Comparison of ENCODE assay signal across 18 mouse cellular contexts in genomic region chr5:115151457-115151856, GRCm38 (mm10). TPM values are rescaled to one million over a fixed set of nuclear protein-coding genes. Genes with fewer than 3 reads are reported as not detected.
DNase-seq lines count a peak whose midpoint lies in the region; ATAC-seq and TF ChIP-seq lines count a peak whose summit lies in the region.
"Had no signal": no experiment of that assay in that cellular context is flagged by ENCODE, and none has a peak within 500 bp of the region (broad histone marks: within the 10 kb centered on the region; RNA-seq: fewer than 3 reads in every experiment).

No protein-coding gene starts in this region.

- TF ChIP-seq CTCF in thymus, adult 2 months (IDR thresholded peaks at IDR 0.05; ENCODE audit: borderline replicate concordance, control insufficient read depth, extremely low read depth, insufficient read depth, low read length, poor library complexity) = no peak

- H3K4me2 ChIP-seq in forebrain, embryonic 13.5 days = no peak overlapping the region
- peak overlapping the region; percentile 15 for H3K4me2 ChIP-seq in kidney, embryonic 15.5 days
- H3K4me2 ChIP-seq: forebrain, embryonic 15.5 days had no signal

- H3K36me3 ChIP-seq in forebrain, embryonic 10.5 days (replicated peaks) = peaks cover 78% of the 10 kb centered on the region
- peaks cover 54% of the 10 kb centered on the region for H3K36me3 ChIP-seq in forebrain, embryonic 13.5 days (ENCODE audit: poor library complexity, severe bottlenecking)
- H3K36me3 ChIP-seq in thymus, adult 2 months (ENCODE audit: control insufficient read depth, insufficient read depth, low read length) = peaks cover 42% of the 10 kb centered on the region
- peaks cover 58% of the 10 kb centered on the region for H3K36me3 ChIP-seq in kidney, embryonic 15.5 days
- H3K36me3 ChIP-seq in splenic B cell, adult 2 months (ENCODE audit: control insufficient read depth, insufficient read depth, low read length, poor library complexity, severe bottlenecking) = peaks cover 12% of the 10 kb centered on the region

- 0 out of 2 replicates have a peak overlapping the region, but pooled peaks have one; percentile 20 for H3K27ac ChIP-seq in forebrain, embryonic 10.5 days
- no peak overlapping the region for H3K27ac ChIP-seq in forebrain, embryonic 13.5 days
- 0 out of 2 replicates have a peak overlapping the region, but pooled peaks have one; percentile 4 for H3K27ac ChIP-seq in thymus, adult 2 months (ENCODE audit: control insufficient read depth, insufficient read depth, low read length)
- peak overlapping the region; percentile 89 for H3K27ac ChIP-seq in kidney, embryonic 15.5 days
- H3K27ac ChIP-seq: forebrain, embryonic 15.5 days had no signal

- ATAC-seq in forebrain, embryonic 13.5 days = no peak
- ATAC-seq in kidney, embryonic 15.5 days (replicated peaks; ENCODE audit: low FRiP score) = peak; percentile 74
- ATAC-seq: forebrain, embryonic 15.5 days had no signal

- no peak overlapping the region for H3K9ac ChIP-seq in forebrain, embryonic 13.5 days
- no peak overlapping the region for H3K9ac ChIP-seq in kidney, embryonic 15.5 days
- H3K9ac ChIP-seq: embryonic facial prominence, embryonic 12.5 days; forebrain, embryonic 15.5 days had no signal

- 92% methylated on average over 13 of the region's 13 CpGs for WGBS in forebrain, embryonic 10.5 days
- 89% methylated on average over 13 of the region's 13 CpGs for WGBS in forebrain, embryonic 13.5 days
- 82% methylated on average over 13 of the region's 13 CpGs for WGBS in thymus, adult 2 months
- WGBS in kidney, embryonic 15.5 days = 49% methylated on average over 13 of the region's 13 CpGs

- H3K27me3 ChIP-seq in forebrain, embryonic 10.5 days (ENCODE audit: poor library complexity, severe bottlenecking) = no peaks in the 10 kb centered on the region
- no peaks in the 10 kb centered on the region for H3K27me3 ChIP-seq in forebrain, embryonic 13.5 days
- H3K27me3 ChIP-seq in thymus, adult 2 months (ENCODE audit: control insufficient read depth, insufficient read depth, low read length) = no peaks in the 10 kb centered on the region
- no peaks in the 10 kb centered on the region for H3K27me3 ChIP-seq in kidney, embryonic 15.5 days
- H3K27me3 ChIP-seq in splenic B cell, adult 2 months (ENCODE audit: control insufficient read depth, insufficient read depth, low read length, poor library complexity, severe bottlenecking) = no peaks in the 10 kb centered on the region
- H3K27me3 ChIP-seq: embryonic facial prominence, embryonic 12.5 days; forebrain, embryonic 15.5 days had no signal

- H3K9me3 ChIP-seq in forebrain, embryonic 10.5 days = peaks cover 4% of the 10 kb centered on the region; the same call in 1 of the 2 replicates
- H3K9me3 ChIP-seq in forebrain, embryonic 13.5 days (replicated peaks) = no peaks in the 10 kb centered on the region
- no peaks in the 10 kb centered on the region for H3K9me3 ChIP-seq in kidney, embryonic 15.5 days (replicated peaks)
- H3K9me3 ChIP-seq: embryonic facial prominence, embryonic 12.5 days; forebrain, embryonic 15.5 days had no signal

- H3K4me3 ChIP-seq in forebrain, embryonic 10.5 days = no peak overlapping the region
- no peak overlapping the region for H3K4me3 ChIP-seq in forebrain, embryonic 13.5 days
- H3K4me3 ChIP-seq in thymus, adult 2 months (ENCODE audit: control insufficient read depth, insufficient read depth, low read length) = no peak overlapping the region
- no peak overlapping the region for H3K4me3 ChIP-seq in kidney, embryonic 15.5 days (replicated peaks)
- H3K4me3 ChIP-seq: embryonic facial prominence, embryonic 12.5 days; forebrain, embryonic 15.5 days; myocyte had no signal

- peaks cover 49% of the 10 kb centered on the region for H3K4me1 ChIP-seq in forebrain, embryonic 10.5 days
- H3K4me1 ChIP-seq in forebrain, embryonic 13.5 days = peaks cover 33% of the 10 kb centered on the region
- peaks cover 51% of the 10 kb centered on the region for H3K4me1 ChIP-seq in thymus, adult 2 months (replicated peaks; ENCODE audit: control insufficient read depth, insufficient read depth, low read length)
- H3K4me1 ChIP-seq in kidney, embryonic 15.5 days = peaks cover 82% of the 10 kb centered on the region

- no peak for TF ChIP-seq POLR2A in thymus, adult 2 months (IDR thresholded peaks at IDR 0.05; ENCODE audit: control insufficient read depth, extremely low read depth, insufficient read depth, low read length, poor library complexity)

- DNase-seq in forebrain, embryonic 10.5 days (ENCODE audit: extremely low spot score, low spot score) = no peak
- DNase-seq in thymus, adult 2 months = no peak
- no peak for DNase-seq in thymus, postnatal 0 days (ENCODE audit: low spot score)
- peak; percentile 45 for DNase-seq in splenic B cell, adult 2 months (ENCODE audit: low read depth, low spot score)
- DNase-seq in yolk sac, embryonic 10.5 days (ENCODE audit: low spot score) = no peak
- no peak for DNase-seq in heart, postnatal 4 days
- DNase-seq: cerebellum, adult 8-10 months; layer of hippocampus, postnatal 36 days; liver had no signal

RNA-seq across cellular contexts. Expression of gene Mlec, which starts 6.5 kb away (rescaled TPM):
- 64.2 and 67.3 TPM in 2 replicates for polyA plus RNA-seq in forebrain, embryonic 10.5 days (2016; fragmentation: Nextera tagmentation; extraction: Ambion mirVana)
- polyA plus RNA-seq in forebrain, embryonic 13.5 days (2015; fragmentation: Nextera tagmentation; extraction: Ambion mirVana) = 23.5 and 25.9 TPM in 2 replicates
- polyA plus RNA-seq in thymus, adult 2 months (2012; rRNA removed) = 95.0 and 98.5 TPM in 2 replicates
- polyA plus RNA-seq in thymus, postnatal 0 days (2015; fragmentation: Nextera tagmentation; extraction: Ambion mirVana) = 25.2 and 26.9 TPM in 2 replicates
- polyA plus RNA-seq in kidney, embryonic 15.5 days (2015; fragmentation: Nextera tagmentation; extraction: Ambion mirVana) = 84.7 and 97.3 TPM in 2 replicates
- 100 to 1,000 TPM; 104 to 111 TPM for total RNA-seq in heart, postnatal 4 days (2021)

RNA-seq across cellular contexts. Expression of gene Unc119b, which starts 16.7 kb away (rescaled TPM):
- 75.4 and 77.6 TPM in 2 replicates for polyA plus RNA-seq in forebrain, embryonic 10.5 days (2016; fragmentation: Nextera tagmentation; extraction: Ambion mirVana)
- polyA plus RNA-seq in forebrain, embryonic 13.5 days (2015; fragmentation: Nextera tagmentation; extraction: Ambion mirVana) = 44.8 and 49.9 TPM in 2 replicates
- 67.3 and 68.6 TPM in 2 replicates for polyA plus RNA-seq in thymus, adult 2 months (2012; rRNA removed)
- 25.0 and 27.5 TPM in 2 replicates for polyA plus RNA-seq in thymus, postnatal 0 days (2015; fragmentation: Nextera tagmentation; extraction: Ambion mirVana)
- polyA plus RNA-seq in kidney, embryonic 15.5 days (2015; fragmentation: Nextera tagmentation; extraction: Ambion mirVana) = 43.7 and 48.1 TPM in 2 replicates
- total RNA-seq in heart, postnatal 4 days (2021) = 10 to 100 TPM; 21.7 to 25.9 TPM

RNA-seq across cellular contexts. Expression of gene Acads, which starts 32.3 kb away (rescaled TPM):
- polyA plus RNA-seq in forebrain, embryonic 10.5 days (2016; fragmentation: Nextera tagmentation; extraction: Ambion mirVana) = 59.9 and 66.9 TPM in 2 replicates
- 27.7 and 28.6 TPM in 2 replicates for polyA plus RNA-seq in forebrain, embryonic 13.5 days (2015; fragmentation: Nextera tagmentation; extraction: Ambion mirVana)
- 99.6 and 101 TPM in 2 replicates for polyA plus RNA-seq in thymus, adult 2 months (2012; rRNA removed)
- 51.6 and 58.6 TPM in 2 replicates for polyA plus RNA-seq in thymus, postnatal 0 days (2015; fragmentation: Nextera tagmentation; extraction: Ambion mirVana)
- polyA plus RNA-seq in kidney, embryonic 15.5 days (2015; fragmentation: Nextera tagmentation; extraction: Ambion mirVana) = 85.1 and 94.7 TPM in 2 replicates
- total RNA-seq in heart, postnatal 4 days (2021) = 100 to 1,000 TPM; 153 to 165 TPM

RNA-seq across cellular contexts. Expression of gene Cabp1, which starts 42.7 kb away (rescaled TPM):
- polyA plus RNA-seq in forebrain, embryonic 10.5 days (2016; fragmentation: Nextera tagmentation; extraction: Ambion mirVana) = 0.31 and 0.43 TPM in 2 replicates
- polyA plus RNA-seq in forebrain, embryonic 13.5 days (2015; fragmentation: Nextera tagmentation; extraction: Ambion mirVana) = 5.7 and 12.6 TPM in 2 replicates
- polyA plus RNA-seq in thymus, adult 2 months (2012; rRNA removed) = 0.50 and 0.58 TPM in 2 replicates
- polyA plus RNA-seq in thymus, postnatal 0 days (2015; fragmentation: Nextera tagmentation; extraction: Ambion mirVana) = 0.99 and 1.4 TPM in 2 replicates
- polyA plus RNA-seq in kidney, embryonic 15.5 days (2015; fragmentation: Nextera tagmentation; extraction: Ambion mirVana) = 1.7 TPM in 2 replicates
- 1 to 10 TPM; 5.5 to 6.6 TPM for total RNA-seq in heart, postnatal 4 days (2021)
- total RNA-seq: granulocyte monocyte progenitor cell, adult 5-6 weeks; megakaryocyte-erythroid progenitor cell, adult 5-6 weeks had no signal

RNA-seq across cellular contexts. Expression of gene Gm10401, which starts 53.4 kb away (rescaled TPM):
- 18.3 and 22.9 TPM in 2 replicates for polyA plus RNA-seq in forebrain, embryonic 10.5 days (2016; fragmentation: Nextera tagmentation; extraction: Ambion mirVana)
- polyA plus RNA-seq in forebrain, embryonic 13.5 days (2015; fragmentation: Nextera tagmentation; extraction: Ambion mirVana) = 38.4 and 40.9 TPM in 2 replicates
- polyA plus RNA-seq in thymus, adult 2 months (2012; rRNA removed) = 0.26 TPM in 1 of 2 replicates, not detected in the other
- 26.4 and 27.2 TPM in 2 replicates for polyA plus RNA-seq in thymus, postnatal 0 days (2015; fragmentation: Nextera tagmentation; extraction: Ambion mirVana)
- polyA plus RNA-seq in kidney, embryonic 15.5 days (2015; fragmentation: Nextera tagmentation; extraction: Ambion mirVana) = 33.0 and 34.2 TPM in 2 replicates
- not detected for total RNA-seq in heart, postnatal 4 days (2021)
- total RNA-seq: heart, postnatal 25 days; layer of hippocampus, postnatal 36 days; megakaryocyte-erythroid progenitor cell, adult 5-6 weeks had no signal
- polyA plus RNA-seq: brain, embryonic 14.5 days had no signal
